Mouse (Mus musculus) limb, embryonic 11.5 days (tissue): Measurements from ENCODE around the gene Pard6a. TPM values are rescaled to one million over a fixed set of nuclear protein-coding genes. Genes with fewer than 3 reads are reported as not detected.
A peak's percentile ranks its signal among the peaks of the same experiment; 100 is the strongest.

Source experiments
- ATAC-seq: fragments of 200-750 bp; cut with Nextera tagmentation; 2 replicates; pipeline ENCODE4 v1.8.0; 2017; ENCODE audit warnings: low read depth; ENCODE audit not compliant: insufficient number of reproducible peaks, low FRiP score, low TSS enrichment
- DNase-seq: peaks from one replicate; pipeline ENCODE4 v3.0.0-alpha.2; 2015; ENCODE audit warnings: low spot score
- H3K27ac ChIP-seq: fragments of 300-500 bp; sonication (generic); replicated peaks from 2 replicates; pipeline ENCODE4 v1.5.1; 2014; ENCODE audit warnings: low read depth, mild to moderate bottlenecking, low read length
- H3K27me3 ChIP-seq: fragments of 300-500 bp; sonication (generic); 2 replicates; pipeline ENCODE4 v1.6.1; 2014; ENCODE audit warnings: mild to moderate bottlenecking, low read length, mixed read lengths; ENCODE audit not compliant: control insufficient read depth, insufficient read depth
- H3K36me3 ChIP-seq: fragments of 300-500 bp; sonication (generic); 2 replicates; pipeline ENCODE4 v1.6.1; 2014; ENCODE audit warnings: mild to moderate bottlenecking, low read length, moderate library complexity, mixed read lengths; ENCODE audit not compliant: control insufficient read depth, insufficient read depth
- H3K4me1 ChIP-seq: fragments of 300-500 bp; sonication (generic); 2 replicates; pipeline ENCODE4 v1.6.1; 2014; ENCODE audit warnings: low read length, mixed read lengths; ENCODE audit not compliant: control insufficient read depth, insufficient read depth
- H3K4me2 ChIP-seq: fragments of 300-500 bp; sonication (generic); 2 replicates; pipeline ENCODE4 v1.6.1; 2014; ENCODE audit warnings: low read depth, mild to moderate bottlenecking, moderate library complexity; ENCODE audit not compliant: severe bottlenecking
- H3K4me3 ChIP-seq: fragments of 300-500 bp; sonication (generic); 2 replicates; pipeline ENCODE4 v1.5.1; 2014; ENCODE audit warnings: low read depth, low read length
- H3K9ac ChIP-seq: fragments of 300-500 bp; sonication (generic); 2 replicates; pipeline ENCODE4 v1.6.1; 2014; ENCODE audit warnings: mild to moderate bottlenecking, low read length
- H3K9me3 ChIP-seq: fragments of 300-500 bp; sonication (generic); 2 replicates; pipeline ENCODE4 v1.6.1; 2016; ENCODE audit warnings: low read length; ENCODE audit not compliant: control insufficient read depth
- WGBS: fragments of 180-500 bp; shearing (Covaris S2); extraction: QIAGEN DNeasy Blood & Tissue Kit; methylation state at CpG from one replicate; pipeline ENCODE4 v1.1.7; 2014; 5-methylcytosine and 5-hydroxymethylcytosine counted together
- polyA plus RNA-seq: library from polyadenylated mRNA; unstranded; fragments of >200 nt; fragmentation: Nextera tagmentation; extraction: Ambion mirVana; gene quantifications from 2 replicates; pipeline ENCODE4 v1.2.1, GENCODE M21; 2014

Pard6a gene
- 14.6 TPM in 2 replicates for polyA plus RNA-seq

DNA sequence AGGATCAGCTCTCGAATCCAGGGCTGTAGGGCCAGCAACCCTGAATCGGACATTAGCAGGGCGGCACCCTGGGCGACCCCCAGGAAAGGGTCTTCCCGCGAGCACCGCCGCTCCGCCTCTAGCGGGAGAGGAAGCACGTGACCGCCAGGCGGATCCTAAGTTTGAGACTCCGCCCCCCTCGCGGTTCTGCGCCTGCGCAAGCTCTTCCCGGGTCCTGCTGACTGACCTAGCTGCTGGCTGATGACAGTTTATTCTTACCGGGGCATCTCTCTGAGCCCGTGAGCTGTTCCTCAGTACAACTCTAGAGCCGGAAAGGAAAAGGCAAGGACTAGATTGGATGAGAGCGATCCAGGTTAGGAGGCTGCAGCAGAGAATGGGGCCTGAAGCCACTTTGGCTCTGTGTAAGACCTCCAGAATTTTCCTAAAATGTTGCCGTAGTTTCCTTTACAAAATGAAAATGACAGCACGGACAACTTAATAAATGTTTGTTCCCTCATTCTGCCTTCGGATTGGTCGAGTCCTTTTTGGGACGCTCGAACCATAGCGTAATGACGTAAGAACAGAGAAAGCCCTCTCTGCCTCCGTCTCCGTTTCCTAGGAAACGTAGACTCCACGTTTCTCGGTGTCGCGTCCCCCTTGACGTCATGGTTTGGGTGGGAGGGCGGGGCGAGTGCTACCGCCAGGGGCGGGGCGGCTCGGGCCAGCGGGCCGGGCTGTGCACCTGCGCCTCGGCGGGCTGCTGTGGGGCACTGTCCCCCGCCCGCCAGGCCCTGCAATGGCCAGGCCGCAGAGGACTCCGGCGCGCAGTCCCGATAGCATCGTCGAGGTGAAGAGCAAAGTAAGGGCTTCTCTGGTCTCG, at the start of gene Pard6a, which contains the start of gene Acd:
Pard6a (plus strand) TSS at position 183 of the 859 bp plus-strand sequence.
Acd (minus strand) TSS at position 137 of the 859 bp plus-strand sequence.
- peaks cover 10% of the 10 kb centered on the region for H3K36me3 ChIP-seq
- DNase-seq = peak; percentile 98

DNA sequence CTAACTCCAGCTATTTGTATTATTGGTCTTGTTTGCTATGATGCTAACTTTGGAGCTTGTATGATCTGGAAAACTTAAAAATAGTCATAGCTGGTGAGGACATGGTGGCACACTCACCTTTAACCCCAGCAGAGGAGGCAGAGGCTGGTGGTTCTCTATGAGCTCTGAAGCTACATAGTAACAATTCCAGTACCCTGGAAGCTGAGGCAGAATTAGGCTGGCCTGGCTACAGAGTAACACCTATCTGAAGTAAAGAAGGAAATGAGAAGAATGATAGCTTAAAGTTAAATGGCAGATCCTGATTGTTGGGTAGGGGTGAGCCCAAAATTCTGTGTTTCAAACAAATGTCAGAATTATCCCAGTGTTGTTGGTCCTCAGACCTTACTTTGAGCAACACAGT, 43.3 kb upstream of the Pard6a start:
- Histone ChIP-seq H3K4me1 (no peaks in the 10 kb centered on the region), H3K36me3 (no peaks in the 10 kb centered on the region), H3K4me2 (no peak overlapping the region), H3K27me3 (no peaks in the 10 kb centered on the region), H3K9me3 (no peaks in the 10 kb centered on the region), H3K4me3 (no peak overlapping the region), H3K9ac (no peak overlapping the region), H3K27ac (no peak overlapping the region)
- DNase-seq (no peak), ATAC-seq (no peak)

More for the DNA sequence above, at the start of gene Pard6a, which contains the start of gene Acd:
- WGBS = under 1% methylated on average over 60 of the region's 60 CpGs
- no peaks in the 10 kb centered on the region for H3K9me3 ChIP-seq
- no peaks in the 10 kb centered on the region for H3K27me3 ChIP-seq
- peak within 1 kb of the TSS; percentile 60 for H3K27ac ChIP-seq
- peak within 1 kb of the TSS; percentile 39 for H3K9ac ChIP-seq
- H3K4me3 ChIP-seq = peak within 1 kb of the TSS; percentile 46
- ATAC-seq = peak; percentile 65
- peak within 1 kb of the TSS; percentile 74 for H3K4me2 ChIP-seq
- H3K4me1 ChIP-seq = peaks cover 10% of the 10 kb centered on the region

- DNase-seq (no peak), ATAC-seq (no peak)
- no peaks in the 10 kb centered on the region for H3K9me3 ChIP-seq
- H3K9ac ChIP-seq = no peak overlapping the region
- no peak overlapping the region for H3K4me3 ChIP-seq
- no peaks in the 10 kb centered on the region for H3K4me1 ChIP-seq
- no peaks in the 10 kb centered on the region for H3K27me3 ChIP-seq
- 84% methylated on average over 3 of the region's 3 CpGs for whole genome bisulfite sequencing
- H3K4me2 ChIP-seq = no peak overlapping the region
- H3K27ac ChIP-seq = no peak overlapping the region
- H3K36me3 ChIP-seq = peaks cover 15% of the 10 kb centered on the region
Observed at GRCm38 (mm10) chr8:105661167-105661566, 39.8 kb upstream of the Pard6a start.

- Histone ChIP-seq H3K4me2 (no peak overlapping the region), H3K27me3 (no peaks in the 10 kb centered on the region), H3K9ac (no peak overlapping the region), H3K36me3 (peaks cover 45% of the 10 kb centered on the region), H3K4me3 (no peak overlapping the region), H3K27ac (no peak overlapping the region), H3K4me1 (no peaks in the 10 kb centered on the region), H3K9me3 (no peaks in the 10 kb centered on the region)
- no peak for DNase-seq
- WGBS = 91% methylated on average over 1 of the region's 1 CpGs
- ATAC-seq = no peak
Observed at GRCm38 (mm10) chr8:105677891-105678290, 23.1 kb upstream of the Pard6a start.

- peaks cover 15% of the 10 kb centered on the region for H3K36me3 ChIP-seq
- no peak for ATAC-seq
- H3K27ac ChIP-seq = no peak overlapping the region
- WGBS = 73% methylated on average over 7 of the region's 7 CpGs
- no peak overlapping the region for H3K4me3 ChIP-seq
- H3K4me1 ChIP-seq = peaks cover 4% of the 10 kb centered on the region; the same call in 1 of the 2 replicates
- H3K4me2 ChIP-seq = no peak overlapping the region
- no peak overlapping the region for H3K9ac ChIP-seq
- DNase-seq = peak; percentile 18
- no peaks in the 10 kb centered on the region for H3K27me3 ChIP-seq
- no peaks in the 10 kb centered on the region for H3K9me3 ChIP-seq
Observed at GRCm38 (mm10) chr8:105685325-105685724, 15.6 kb upstream of the Pard6a start.

DNA sequence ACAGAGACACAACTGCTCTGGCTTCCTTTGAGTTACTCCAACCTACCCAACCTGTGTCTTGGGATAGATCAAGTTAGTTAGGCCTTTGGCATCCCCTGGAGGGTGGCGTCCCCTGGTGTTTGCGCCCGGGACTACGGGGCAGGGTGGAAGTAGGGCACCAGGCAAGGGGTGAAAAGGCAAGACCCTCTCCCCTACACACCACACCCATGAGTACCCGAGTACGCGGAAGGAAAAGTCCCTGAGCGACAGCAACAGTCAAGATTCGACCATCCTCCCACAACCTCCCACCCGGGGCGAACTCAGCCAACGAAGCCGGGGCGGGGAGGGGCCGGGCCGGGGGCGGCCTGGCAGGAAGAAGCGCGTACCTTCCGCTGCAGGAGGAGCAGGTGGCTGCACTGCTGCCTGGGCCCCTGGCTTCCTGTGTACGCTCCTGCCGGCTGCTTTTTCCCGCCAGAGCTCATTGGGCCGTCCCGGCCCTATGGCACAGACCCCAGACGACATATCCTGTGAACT, 15.1 kb upstream of the Pard6a start, which contains the start of gene Carmil2:
Carmil2 (plus strand) TSS at position 479 of the 513 bp plus-strand sequence.
- H3K27me3 ChIP-seq = no peaks in the 10 kb centered on the region
- peak; percentile 74 for DNase-seq
- no peaks in the 10 kb centered on the region for H3K9me3 ChIP-seq
- 11% methylated on average over 26 of the region's 26 CpGs for WGBS
- no peak within 1 kb of the TSS for H3K9ac ChIP-seq
- peak within 1 kb of the TSS; percentile 11; the same call in 1 of the 2 replicates for H3K4me2 ChIP-seq
- H3K27ac ChIP-seq = no peak within 1 kb of the TSS
- peaks cover 10% of the 10 kb centered on the region for H3K36me3 ChIP-seq
- ATAC-seq = 0 out of 2 replicates have a peak, but pooled peaks have one; percentile 55
- H3K4me1 ChIP-seq = peaks cover 4% of the 10 kb centered on the region; the same call in 1 of the 2 replicates
- no peak within 1 kb of the TSS for H3K4me3 ChIP-seq

DNA sequence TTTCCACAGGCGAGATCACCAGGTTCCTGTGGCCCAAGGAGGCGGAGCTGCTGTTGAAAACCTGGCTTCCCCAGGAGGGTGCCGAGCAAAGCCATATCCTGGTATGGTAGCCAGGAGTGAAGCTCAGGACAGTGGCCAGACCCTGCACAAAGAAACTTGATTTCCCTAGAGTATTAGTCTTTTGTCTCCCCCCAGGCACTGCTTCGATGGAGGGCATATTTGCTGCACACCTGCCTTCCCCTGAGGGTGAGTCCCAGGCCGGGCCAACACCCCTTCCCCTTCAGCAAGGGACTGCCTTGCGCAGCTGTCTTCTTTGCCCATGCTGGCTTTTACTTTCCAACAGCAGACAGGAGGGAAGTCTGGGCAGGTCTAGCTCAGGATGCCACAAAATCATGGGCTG, 14.4 kb upstream of the Pard6a start:
- no peak overlapping the region for H3K27ac ChIP-seq
- H3K4me3 ChIP-seq = no peak overlapping the region
- no peak for ATAC-seq
- H3K4me1 ChIP-seq = peaks cover 4% of the 10 kb centered on the region; the same call in 1 of the 2 replicates
- H3K9me3 ChIP-seq = no peaks in the 10 kb centered on the region
- H3K36me3 ChIP-seq = peaks cover 7% of the 10 kb centered on the region; the same call in 1 of the 2 replicates
- H3K9ac ChIP-seq = no peak overlapping the region
- H3K4me2 ChIP-seq = no peak overlapping the region
- no peaks in the 10 kb centered on the region for H3K27me3 ChIP-seq
- 67% methylated on average over 6 of the region's 6 CpGs for WGBS
- DNase-seq = peak; percentile 22

DNA sequence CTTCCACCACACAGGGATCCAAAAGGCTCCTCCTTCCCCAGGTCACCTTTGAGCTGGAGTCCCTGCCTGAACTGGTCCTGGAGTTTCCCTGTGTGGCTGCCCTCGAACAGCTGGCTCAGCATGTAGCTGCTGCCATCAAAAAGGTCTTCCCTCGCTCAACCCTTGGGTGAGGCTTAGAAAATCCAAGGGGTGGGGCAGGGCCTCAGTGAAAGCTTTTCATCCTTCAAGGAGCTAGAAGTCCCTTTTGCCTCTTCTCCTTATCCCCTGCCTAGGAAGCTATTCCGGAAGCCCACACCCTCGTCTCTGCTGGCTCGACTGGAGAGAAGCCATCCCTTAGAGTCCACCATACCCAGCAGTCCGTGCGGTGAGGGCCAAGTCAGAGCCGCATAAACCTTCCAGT, 13.4 kb upstream of the Pard6a start:
- Histone ChIP-seq H3K4me3 (no peak overlapping the region), H3K27ac (no peak overlapping the region), H3K4me1 (peaks cover 4% of the 10 kb centered on the region; the same call in 1 of the 2 replicates), H3K4me2 (no peak overlapping the region), H3K9me3 (no peaks in the 10 kb centered on the region), H3K27me3 (no peaks in the 10 kb centered on the region), H3K36me3 (peaks cover 4% of the 10 kb centered on the region; the same call in 1 of the 2 replicates), H3K9ac (no peak overlapping the region)
- no peak for DNase-seq
- no peak for ATAC-seq
- 69% methylated on average over 8 of the region's 8 CpGs for WGBS
